Mouse (Mus musculus): ENCODE data around the gene Lypd5. TPM values are rescaled to one million over a fixed set of nuclear protein-coding genes. Genes with fewer than 3 reads are reported as not detected.

The Lypd5 gene
- polyA plus RNA-seq, 1 experiment from 2014 or later, result not detected

- 70% methylated on average over 13 of the region's 13 CpGs for WGBS
- H3K27me3 ChIP-seq (replicated peaks; ENCODE audit: control insufficient read depth, insufficient read depth, low read length), result no peaks in the 10 kb centered on the region
- no peak overlapping the region for H3K9ac ChIP-seq (replicated peaks; ENCODE audit: low read depth, low read length)
- H3K4me3 ChIP-seq (replicated peaks; ENCODE audit: low read length), result no peak overlapping the region
- H3K9me3 ChIP-seq (ENCODE audit: control insufficient read depth, low read length), result no peaks in the 10 kb centered on the region
- no peaks in the 10 kb centered on the region for H3K36me3 ChIP-seq (ENCODE audit: control insufficient read depth, insufficient read depth)
- no peak overlapping the region for H3K4me2 ChIP-seq (ENCODE audit: low read length)
- no peaks in the 10 kb centered on the region; the same call in 1 of the 2 replicates for H3K4me1 ChIP-seq (replicated peaks; ENCODE audit: control insufficient read depth, insufficient read depth, low read length)
- no peak for ATAC-seq
- H3K27ac ChIP-seq (ENCODE audit: low read length), result no peak overlapping the region
Measured at GRCm38 (mm10) chr7:24389516-24390187, 40.7 kb downstream of the Lypd5 start.

- Histone ChIP-seq H3K4me2 (ENCODE audit: low read length) (no peak overlapping the region), H3K4me3 (replicated peaks; ENCODE audit: low read length) (no peak overlapping the region), H3K27me3 (replicated peaks; ENCODE audit: control insufficient read depth, insufficient read depth, low read length) (no peaks in the 10 kb centered on the region), H3K36me3 (ENCODE audit: control insufficient read depth, insufficient read depth) (no peaks in the 10 kb centered on the region), H3K9me3 (ENCODE audit: control insufficient read depth, low read length) (no peaks in the 10 kb centered on the region), H3K9ac (replicated peaks; ENCODE audit: low read depth, low read length) (no peak overlapping the region), H3K27ac (ENCODE audit: low read length) (no peak overlapping the region), H3K4me1 (replicated peaks; ENCODE audit: control insufficient read depth, insufficient read depth, low read length) (no peaks in the 10 kb centered on the region)
- WGBS, result 69% methylated on average over 7 of the region's 7 CpGs
- no peak for ATAC-seq
Measured at GRCm38 (mm10) chr7:24390512-24390911, 41.5 kb downstream of the Lypd5 start.

GRCm38 (mm10) chr7:24391077-24391476 is 42.1 kb downstream of the Lypd5 start:
- no peak overlapping the region for H3K4me2 ChIP-seq (ENCODE audit: low read length)
- H3K27me3 ChIP-seq (replicated peaks; ENCODE audit: control insufficient read depth, insufficient read depth, low read length), result no peaks in the 10 kb centered on the region
- H3K4me1 ChIP-seq (replicated peaks; ENCODE audit: control insufficient read depth, insufficient read depth, low read length), result no peaks in the 10 kb centered on the region
- H3K27ac ChIP-seq (ENCODE audit: low read length), result no peak overlapping the region
- no peak overlapping the region for H3K4me3 ChIP-seq (replicated peaks; ENCODE audit: low read length)
- ATAC-seq, result 0 out of 2 replicates have a peak, but pooled peaks have one; percentile 45
- H3K9ac ChIP-seq (replicated peaks; ENCODE audit: low read depth, low read length), result no peak overlapping the region
- H3K36me3 ChIP-seq (ENCODE audit: control insufficient read depth, insufficient read depth), result no peaks in the 10 kb centered on the region
- no peaks in the 10 kb centered on the region for H3K9me3 ChIP-seq (ENCODE audit: control insufficient read depth, low read length)
- WGBS, result 45% methylated on average over 5 of the region's 5 CpGs

GRCm38 (mm10) chr7:24391687-24392086 is 42.7 kb downstream of the Lypd5 start:
- H3K9me3 ChIP-seq (ENCODE audit: control insufficient read depth, low read length), result no peaks in the 10 kb centered on the region
- H3K9ac ChIP-seq (replicated peaks; ENCODE audit: low read depth, low read length), result no peak overlapping the region
- H3K4me3 ChIP-seq (replicated peaks; ENCODE audit: low read length), result no peak overlapping the region
- H3K36me3 ChIP-seq (ENCODE audit: control insufficient read depth, insufficient read depth), result no peaks in the 10 kb centered on the region
- no peak overlapping the region for H3K4me2 ChIP-seq (ENCODE audit: low read length)
- ATAC-seq, result no peak
- H3K27me3 ChIP-seq (replicated peaks; ENCODE audit: control insufficient read depth, insufficient read depth, low read length), result no peaks in the 10 kb centered on the region
- 75% methylated on average over 2 of the region's 2 CpGs for WGBS
- no peaks in the 10 kb centered on the region for H3K4me1 ChIP-seq (replicated peaks; ENCODE audit: control insufficient read depth, insufficient read depth, low read length)
- no peak overlapping the region for H3K27ac ChIP-seq (ENCODE audit: low read length)

- no peaks in the 10 kb centered on the region for H3K36me3 ChIP-seq (ENCODE audit: control insufficient read depth, insufficient read depth)
- H3K27ac ChIP-seq (ENCODE audit: low read length), result no peak overlapping the region
- H3K4me3 ChIP-seq (replicated peaks; ENCODE audit: low read length), result no peak overlapping the region
- WGBS, result 72% methylated on average over 3 of the region's 3 CpGs
- no peaks in the 10 kb centered on the region for H3K9me3 ChIP-seq (ENCODE audit: control insufficient read depth, low read length)
- ATAC-seq, result no peak
- no peak overlapping the region for H3K4me2 ChIP-seq (ENCODE audit: low read length)
- no peak overlapping the region for H3K9ac ChIP-seq (replicated peaks; ENCODE audit: low read depth, low read length)
- H3K4me1 ChIP-seq (replicated peaks; ENCODE audit: control insufficient read depth, insufficient read depth, low read length), result no peaks in the 10 kb centered on the region
- H3K27me3 ChIP-seq (replicated peaks; ENCODE audit: control insufficient read depth, insufficient read depth, low read length), result no peaks in the 10 kb centered on the region
Measured at GRCm38 (mm10) chr7:24394054-24394453, 45.1 kb downstream of the Lypd5 start.

GRCm38 (mm10) chr7:24394475-24395161 is 45.6 kb downstream of the Lypd5 start:
- no peaks in the 10 kb centered on the region for H3K9me3 ChIP-seq (ENCODE audit: control insufficient read depth, low read length)
- H3K9ac ChIP-seq (replicated peaks; ENCODE audit: low read depth, low read length), result no peak overlapping the region
- H3K27ac ChIP-seq (ENCODE audit: low read length), result no peak overlapping the region
- H3K4me1 ChIP-seq (replicated peaks; ENCODE audit: control insufficient read depth, insufficient read depth, low read length), result no peaks in the 10 kb centered on the region
- no peak overlapping the region for H3K4me3 ChIP-seq (replicated peaks; ENCODE audit: low read length)
- 86% methylated on average over 15 of the region's 15 CpGs for WGBS
- no peaks in the 10 kb centered on the region for H3K27me3 ChIP-seq (replicated peaks; ENCODE audit: control insufficient read depth, insufficient read depth, low read length)
- H3K4me2 ChIP-seq (ENCODE audit: low read length), result no peak overlapping the region
- ATAC-seq, result no peak
- no peaks in the 10 kb centered on the region for H3K36me3 ChIP-seq (ENCODE audit: control insufficient read depth, insufficient read depth)

- ATAC-seq, result no peak
- WGBS, result 79% methylated on average over 11 of the region's 11 CpGs
- no peak overlapping the region for H3K9ac ChIP-seq (replicated peaks; ENCODE audit: low read depth, low read length)
Measured at GRCm38 (mm10) chr7:24396832-24397231, 47.8 kb downstream of the Lypd5 start.

GRCm38 (mm10) chr7:24398364-24398913 is 49.4 kb downstream of the Lypd5 start:
- no peak overlapping the region for H3K4me2 ChIP-seq (ENCODE audit: low read length)
- no peaks in the 10 kb centered on the region for H3K27me3 ChIP-seq (replicated peaks; ENCODE audit: control insufficient read depth, insufficient read depth, low read length)
- ATAC-seq, result no peak
- H3K36me3 ChIP-seq (ENCODE audit: control insufficient read depth, insufficient read depth), result peaks cover 6% of the 10 kb centered on the region; the same call in 1 of the 2 replicates
- WGBS, result 92% methylated on average over 8 of the region's 8 CpGs
- no peak overlapping the region for H3K4me3 ChIP-seq (replicated peaks; ENCODE audit: low read length)
- H3K27ac ChIP-seq (ENCODE audit: low read length), result no peak overlapping the region
- peaks cover 6% of the 10 kb centered on the region; the same call in 1 of the 2 replicates for H3K4me1 ChIP-seq (replicated peaks; ENCODE audit: control insufficient read depth, insufficient read depth, low read length)
- H3K9me3 ChIP-seq (ENCODE audit: control insufficient read depth, low read length), result no peaks in the 10 kb centered on the region
- no peak overlapping the region for H3K9ac ChIP-seq (replicated peaks; ENCODE audit: low read depth, low read length)

More at GRCm38 (mm10) chr7:24396832-24397231, 47.8 kb downstream of the Lypd5 start:
- Histone ChIP-seq H3K27me3 (replicated peaks; ENCODE audit: control insufficient read depth, insufficient read depth, low read length) (no peaks in the 10 kb centered on the region), H3K4me2 (ENCODE audit: low read length) (no peak overlapping the region), H3K4me3 (replicated peaks; ENCODE audit: low read length) (no peak overlapping the region), H3K27ac (ENCODE audit: low read length) (no peak overlapping the region), H3K9me3 (ENCODE audit: control insufficient read depth, low read length) (no peaks in the 10 kb centered on the region), H3K4me1 (replicated peaks; ENCODE audit: control insufficient read depth, insufficient read depth, low read length) (peaks cover 6% of the 10 kb centered on the region; the same call in 1 of the 2 replicates), H3K36me3 (ENCODE audit: control insufficient read depth, insufficient read depth) (no peaks in the 10 kb centered on the region)

GRCm38 (mm10) chr7:24399256-24400081 is 50.5 kb downstream of the Lypd5 start, which contains the start of gene Smg9:
TSS of gene Smg9 (plus strand) at chr7:24399619.
- WGBS, result 3% methylated on average over 64 of the region's 66 CpGs
- H3K27ac ChIP-seq (ENCODE audit: low read length), result peak within 1 kb of the TSS; percentile 92
- H3K4me3 ChIP-seq (replicated peaks; ENCODE audit: low read length), result peak within 1 kb of the TSS; percentile 46

More at GRCm38 (mm10) chr7:24399256-24400081, 50.5 kb downstream of the Lypd5 start, which contains the start of gene Smg9:
- Histone ChIP-seq H3K9ac (replicated peaks; ENCODE audit: low read depth, low read length) (peak within 1 kb of the TSS; percentile 50), H3K27me3 (replicated peaks; ENCODE audit: control insufficient read depth, insufficient read depth, low read length) (no peaks in the 10 kb centered on the region), H3K9me3 (ENCODE audit: control insufficient read depth, low read length) (no peaks in the 10 kb centered on the region), H3K4me1 (replicated peaks; ENCODE audit: control insufficient read depth, insufficient read depth, low read length) (peaks cover 6% of the 10 kb centered on the region; the same call in 1 of the 2 replicates), H3K4me2 (ENCODE audit: low read length) (peak within 1 kb of the TSS; percentile 48), H3K36me3 (ENCODE audit: control insufficient read depth, insufficient read depth) (peaks cover 6% of the 10 kb centered on the region; the same call in 1 of the 2 replicates)
- ATAC-seq, result peak; percentile 98

Data from forebrain, embryonic 16.5 days (tissue).